Mouse (Mus musculus) midbrain, embryonic 14.5 days (tissue): ENCODE measurements around the gene Mpnd. TPM values are rescaled to one million over a fixed set of nuclear protein-coding genes. Genes with fewer than 3 reads are reported as not detected.

ENCODE experiments used
- ATAC-seq: fragments of 200-750 bp; cut with Nextera tagmentation; 2 replicates; pipeline ENCODE4 v1.8.0; 2017; ENCODE audit warnings: moderate number of reproducible peaks, moderate library complexity; ENCODE audit not compliant: low FRiP score, low TSS enrichment
- DNase-seq: peaks from one replicate; pipeline ENCODE4 v3.0.0-alpha.2; 2015
- H3K27ac ChIP-seq: fragments of 300-500 bp; sonication (generic); replicated peaks from 2 replicates; pipeline ENCODE4 v1.5.1; 2014; ENCODE audit warnings: mild to moderate bottlenecking, low read depth, low read length, moderate library complexity
- H3K27me3 ChIP-seq: fragments of 300-500 bp; sonication (generic); 2 replicates; pipeline ENCODE4 v1.6.1; 2014; ENCODE audit warnings: low read length, control low read depth, mixed read lengths; ENCODE audit not compliant: control insufficient read depth, insufficient read depth
- H3K36me3 ChIP-seq: fragments of 300-500 bp; sonication (generic); 2 replicates; pipeline ENCODE4 v1.6.1; 2014; ENCODE audit warnings: low read length, control low read depth; ENCODE audit not compliant: control insufficient read depth, insufficient read depth
- H3K4me1 ChIP-seq: fragments of 300-500 bp; sonication (generic); 2 replicates; pipeline ENCODE4 v1.6.1; 2014; ENCODE audit warnings: mild to moderate bottlenecking, antibody characterized with exemption, low read length, control low read depth; ENCODE audit not compliant: control insufficient read depth, insufficient read depth
- H3K4me2 ChIP-seq: fragments of 300-500 bp; sonication (generic); 2 replicates; pipeline ENCODE4 v1.6.1; 2014; ENCODE audit warnings: mild to moderate bottlenecking, low read length, moderate library complexity
- H3K4me3 ChIP-seq: fragments of 300-500 bp; sonication (generic); replicated peaks from 2 replicates; pipeline ENCODE4 v1.5.1; 2014; ENCODE audit warnings: low read depth, low read length
- H3K9ac ChIP-seq: fragments of 300-500 bp; sonication (generic); replicated peaks from 2 replicates; pipeline ENCODE4 v1.6.1; 2014; ENCODE audit warnings: mild to moderate bottlenecking, low read length, moderate library complexity
- H3K9me3 ChIP-seq: fragments of 300-500 bp; sonication (generic); 2 replicates; pipeline ENCODE4 v1.6.1; 2016; ENCODE audit warnings: low read length, control low read depth, mixed read lengths; ENCODE audit not compliant: control insufficient read depth
- WGBS: fragments of 180-500 bp; shearing (Covaris S2); extraction: QIAGEN DNeasy Blood & Tissue Kit; methylation state at CpG from one replicate; pipeline ENCODE4 v1.1.7; 2014; 5-methylcytosine and 5-hydroxymethylcytosine counted together
- polyA plus RNA-seq: library from polyadenylated mRNA; unstranded; fragments of >200 nt; fragmentation: Nextera tagmentation; extraction: Ambion mirVana; gene quantifications from 2 replicates; pipeline ENCODE4 v1.2.1, GENCODE M21; 2014

Mpnd gene
- polyA plus RNA-seq, 1 experiment from 2014 or later = 164 TPM

GRCm38 (mm10) chr17:56035216-56035615 is 29.7 kb downstream of the Mpnd start:
- DNase-seq = no peak
- WGBS = 94% methylated on average over 4 of the region's 4 CpGs
- H3K4me1 ChIP-seq = peaks cover 11% of the 10 kb centered on the region

DNA sequence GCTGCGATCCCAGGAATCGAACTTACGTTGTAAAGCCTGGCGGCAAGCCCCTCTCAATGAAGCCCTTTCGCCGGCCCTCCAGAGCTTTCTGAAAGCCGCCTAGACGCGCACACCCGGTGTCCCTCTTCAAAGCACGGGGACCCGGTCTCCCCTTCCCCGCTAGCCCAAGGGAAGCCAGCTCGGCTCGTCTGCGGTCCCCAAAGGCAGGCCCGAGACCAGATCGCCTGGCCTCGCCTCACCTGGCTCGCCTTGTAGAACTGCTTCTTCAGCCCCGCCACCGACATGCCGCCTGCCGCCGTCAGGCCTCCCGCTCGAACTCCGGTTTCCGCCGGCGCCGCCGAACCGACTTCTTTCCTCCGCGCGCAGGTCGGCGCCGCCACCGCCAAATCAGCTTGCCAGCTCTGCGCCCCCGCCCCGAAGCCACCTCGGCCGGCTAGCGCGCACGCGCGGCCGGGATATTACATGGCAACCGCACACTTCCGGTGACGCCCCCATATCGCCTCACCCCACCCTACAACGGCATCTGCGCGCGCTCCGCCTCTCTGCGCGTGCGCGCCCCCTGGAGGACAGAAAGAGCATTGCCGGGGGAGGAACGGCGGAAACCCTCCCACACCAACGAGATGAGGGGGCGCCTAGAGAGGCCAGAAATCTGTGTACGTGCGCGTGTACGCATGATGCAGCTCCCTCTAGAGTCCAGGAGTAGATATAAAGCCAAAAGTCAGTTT is 30.8 kb downstream of the Mpnd start, which contains the start of gene Sh3gl1:
Sh3gl1 (minus strand) TSS at position 460 of the 725 bp plus-strand sequence.
- ATAC-seq (peak; percentile 91), DNase-seq (peak; percentile 100)
- no peaks in the 10 kb centered on the region for H3K9me3 ChIP-seq
- H3K36me3 ChIP-seq = peaks cover 21% of the 10 kb centered on the region
- under 1% methylated on average over 74 of the region's 74 CpGs for WGBS
- H3K4me3 ChIP-seq = peak within 1 kb of the TSS; percentile 88
- H3K4me2 ChIP-seq = peak within 1 kb of the TSS; percentile 69
- peak within 1 kb of the TSS; percentile 86 for H3K27ac ChIP-seq
- peaks cover 18% of the 10 kb centered on the region for H3K4me1 ChIP-seq
- peak within 1 kb of the TSS; percentile 80 for H3K9ac ChIP-seq
- H3K27me3 ChIP-seq = no peaks in the 10 kb centered on the region

More at GRCm38 (mm10) chr17:56035216-56035615, 29.7 kb downstream of the Mpnd start:
- peak overlapping the region; percentile 69 for H3K4me2 ChIP-seq
- peak overlapping the region; percentile 88; the same call in 1 of the 2 replicates for H3K4me3 ChIP-seq
- no peaks in the 10 kb centered on the region for H3K9me3 ChIP-seq
- H3K9ac ChIP-seq = peak overlapping the region; percentile 80; the same call in 1 of the 2 replicates
- H3K27me3 ChIP-seq = no peaks in the 10 kb centered on the region
- no peak for ATAC-seq
- peaks cover 24% of the 10 kb centered on the region for H3K36me3 ChIP-seq
- H3K27ac ChIP-seq = no peak overlapping the region

DNA sequence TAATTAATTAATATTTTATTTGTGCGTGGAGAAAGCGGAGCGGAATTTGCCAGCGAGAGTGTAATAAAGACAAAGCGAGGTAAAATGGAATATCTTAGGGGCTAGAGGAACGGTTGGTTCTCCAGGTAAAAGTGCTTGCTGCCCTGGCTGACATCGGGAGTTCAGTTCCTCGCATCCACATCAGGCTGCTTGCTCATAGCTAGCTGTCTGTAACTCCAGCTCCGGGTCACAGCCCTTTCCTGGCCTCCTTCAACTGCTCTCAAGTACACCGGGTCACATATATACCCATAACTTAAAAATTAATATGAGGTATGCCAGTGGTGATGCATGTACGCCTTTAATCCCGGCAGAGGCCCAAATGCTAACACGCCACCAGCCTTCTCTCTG is 31.4 kb downstream of the Mpnd start:
- peaks cover 18% of the 10 kb centered on the region for H3K4me1 ChIP-seq
- H3K27ac ChIP-seq = peak overlapping the region; percentile 2; the same call in 1 of the 2 replicates
- peak overlapping the region; percentile 88 for H3K4me3 ChIP-seq
- peak; percentile 16 for ATAC-seq
- peak overlapping the region; percentile 80; the same call in 1 of the 2 replicates for H3K9ac ChIP-seq
- 34% methylated on average over 13 of the region's 13 CpGs for WGBS
- no peaks in the 10 kb centered on the region for H3K9me3 ChIP-seq
- peak overlapping the region; percentile 36 for H3K4me2 ChIP-seq
- H3K27me3 ChIP-seq = no peaks in the 10 kb centered on the region
- DNase-seq = no peak
- H3K36me3 ChIP-seq = peaks cover 21% of the 10 kb centered on the region

DNA sequence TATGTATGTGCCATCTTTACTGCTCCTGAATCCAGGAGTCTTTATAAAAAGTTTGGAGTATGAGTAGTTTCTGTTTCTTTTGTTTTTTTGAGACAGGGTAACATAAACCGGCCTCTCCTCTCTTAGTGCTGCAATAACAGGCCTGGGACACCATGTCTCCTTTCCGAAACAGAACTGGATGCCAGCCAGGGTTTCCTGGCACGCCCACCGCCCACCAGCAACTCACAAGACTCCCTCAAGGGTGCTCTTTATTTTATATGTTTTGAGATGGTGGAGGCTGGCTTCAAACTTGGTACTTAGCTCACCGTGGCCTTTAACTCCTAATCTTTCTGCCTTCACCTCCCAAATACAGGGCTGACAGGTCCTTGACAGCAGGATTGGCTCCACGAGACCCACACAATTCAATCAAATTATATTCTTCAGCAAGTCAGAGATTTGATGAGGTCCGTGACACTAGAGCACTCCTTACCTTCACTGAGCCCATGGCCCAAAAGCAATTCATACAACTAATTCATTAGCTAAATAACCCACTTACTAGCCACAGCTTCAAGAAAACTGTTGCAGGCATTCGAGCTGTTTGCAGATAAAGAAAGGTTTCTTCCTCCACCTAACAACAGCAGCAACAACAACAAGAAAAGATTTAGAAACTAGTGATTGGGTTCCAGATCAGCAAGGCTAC is 33.2 kb downstream of the Mpnd start:
- Histone ChIP-seq H3K27me3 (no peaks in the 10 kb centered on the region), H3K9ac (no peak overlapping the region), H3K4me1 (peaks cover 18% of the 10 kb centered on the region), H3K4me2 (no peak overlapping the region), H3K9me3 (no peaks in the 10 kb centered on the region), H3K27ac (no peak overlapping the region), H3K36me3 (peaks cover 12% of the 10 kb centered on the region), H3K4me3 (no peak overlapping the region)
- 89% methylated on average over 8 of the region's 8 CpGs for WGBS
- DNase-seq = no peak
- no peak for ATAC-seq

DNA sequence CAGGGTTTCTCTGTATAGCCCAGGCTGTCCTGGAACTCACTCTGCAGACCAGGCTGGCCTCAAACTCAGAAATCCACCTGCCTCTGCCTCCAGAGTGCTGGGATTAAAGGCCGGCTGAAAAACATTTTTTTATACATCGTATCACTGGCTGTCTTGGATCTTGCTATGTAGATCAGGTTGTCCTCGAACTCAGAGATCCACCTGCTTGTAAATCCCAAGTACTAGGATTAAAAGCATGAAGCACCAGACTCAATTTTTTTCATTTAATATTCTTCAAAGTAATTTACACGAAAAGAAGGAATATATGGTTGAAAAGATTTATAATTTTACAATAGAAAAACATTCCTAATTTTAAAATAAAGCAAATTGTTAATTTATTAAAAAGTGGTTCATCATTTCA is 33.8 kb downstream of the Mpnd start:
- Histone ChIP-seq H3K4me2 (peak overlapping the region; percentile 91), H3K9me3 (no peaks in the 10 kb centered on the region), H3K27ac (no peak overlapping the region), H3K36me3 (peaks cover 8% of the 10 kb centered on the region), H3K4me1 (peaks cover 18% of the 10 kb centered on the region), H3K9ac (no peak overlapping the region), H3K27me3 (no peaks in the 10 kb centered on the region), H3K4me3 (peak overlapping the region; percentile 77)
- 83% methylated on average over 4 of the region's 4 CpGs for WGBS
- DNase-seq (no peak), ATAC-seq (no peak)

DNA sequence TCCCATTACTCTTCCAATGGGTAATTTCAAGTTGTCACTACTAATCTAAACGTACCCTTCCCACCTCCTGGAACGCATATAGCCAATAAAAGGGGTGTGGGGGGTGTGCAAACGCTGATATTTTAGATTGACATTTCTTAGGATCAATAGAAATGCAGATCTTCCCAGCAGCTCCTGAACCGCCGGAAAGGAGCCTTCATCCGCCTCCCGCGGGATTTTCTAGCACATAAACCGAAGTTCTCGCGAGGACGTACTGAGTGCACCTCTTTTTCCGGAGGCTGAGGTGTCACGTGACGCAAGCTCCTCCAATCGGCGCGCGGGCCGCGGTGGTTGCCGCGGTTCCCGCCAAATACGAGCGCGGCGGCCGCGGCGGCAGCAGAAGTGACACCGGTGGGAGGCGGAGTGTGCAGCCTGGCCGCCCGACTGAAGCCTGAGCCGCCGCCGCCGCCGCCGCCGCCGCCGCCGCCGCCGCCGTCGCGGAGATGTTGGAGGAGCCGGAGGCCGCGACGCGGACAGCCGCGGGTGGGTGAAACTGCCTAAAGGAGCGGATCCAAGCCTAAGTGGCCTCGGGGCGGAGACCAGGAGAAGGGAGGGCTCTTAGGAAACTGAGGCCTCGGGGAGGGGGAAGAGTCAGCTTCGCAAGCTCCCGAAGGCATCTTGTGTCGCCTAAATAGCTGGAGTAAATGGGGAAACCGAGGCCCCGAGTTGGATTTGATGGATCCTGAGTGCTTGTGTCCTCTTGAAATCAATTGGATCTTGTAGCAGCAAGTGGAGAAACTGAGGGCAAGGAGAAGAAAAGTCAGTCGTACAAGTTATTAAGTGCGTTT is 34.7 kb downstream of the Mpnd start, which contains the start of gene Chaf1a:
Chaf1a (plus strand) TSS at position 410 of the 827 bp plus-strand sequence.
- H3K4me3 ChIP-seq = peak within 1 kb of the TSS; percentile 77
- ATAC-seq (peak; percentile 87), DNase-seq (peak; percentile 100)
- H3K27me3 ChIP-seq = no peaks in the 10 kb centered on the region
- H3K4me2 ChIP-seq = peak within 1 kb of the TSS; percentile 91
- H3K4me1 ChIP-seq = peaks cover 13% of the 10 kb centered on the region
- peaks cover 2% of the 10 kb centered on the region; the same call in 1 of the 2 replicates for H3K36me3 ChIP-seq
- H3K27ac ChIP-seq = peak within 1 kb of the TSS; percentile 76
- H3K9me3 ChIP-seq = no peaks in the 10 kb centered on the region
- H3K9ac ChIP-seq = peak within 1 kb of the TSS; percentile 60
- under 1% methylated on average over 68 of the region's 68 CpGs for WGBS

GRCm38 (mm10) chr17:56040857-56041163 is 35.3 kb downstream of the Mpnd start:
- 3% methylated on average over 12 of the region's 12 CpGs for WGBS
- Histone ChIP-seq H3K27ac (no peak overlapping the region), H3K27me3 (no peaks in the 10 kb centered on the region), H3K36me3 (peaks cover 2% of the 10 kb centered on the region; the same call in 1 of the 2 replicates), H3K4me3 (peak overlapping the region; percentile 77), H3K4me1 (peaks cover 8% of the 10 kb centered on the region; the same call in 1 of the 2 replicates), H3K9ac (peak overlapping the region; percentile 60), H3K9me3 (no peaks in the 10 kb centered on the region), H3K4me2 (peak overlapping the region; percentile 91)
- DNase-seq (no peak), ATAC-seq (no peak)

- Histone ChIP-seq H3K4me3 (no peak overlapping the region), H3K36me3 (peaks cover 15% of the 10 kb centered on the region), H3K4me1 (no peaks in the 10 kb centered on the region), H3K27ac (no peak overlapping the region), H3K27me3 (no peaks in the 10 kb centered on the region), H3K9ac (no peak overlapping the region), H3K9me3 (no peaks in the 10 kb centered on the region), H3K4me2 (no peak overlapping the region)
- ATAC-seq (no peak), DNase-seq (no peak)
- WGBS = 92% methylated on average over 5 of the region's 5 CpGs
These were observed 45.9 kb downstream of the Mpnd start for GRCm38 (mm10) chr17:56051369-56051768.
